Mouse (Mus musculus): ENCODE data around the gene Dusp27.
A peak's percentile ranks its signal among the peaks of the same experiment; 100 is the strongest.

Gene Dusp27

DNA sequence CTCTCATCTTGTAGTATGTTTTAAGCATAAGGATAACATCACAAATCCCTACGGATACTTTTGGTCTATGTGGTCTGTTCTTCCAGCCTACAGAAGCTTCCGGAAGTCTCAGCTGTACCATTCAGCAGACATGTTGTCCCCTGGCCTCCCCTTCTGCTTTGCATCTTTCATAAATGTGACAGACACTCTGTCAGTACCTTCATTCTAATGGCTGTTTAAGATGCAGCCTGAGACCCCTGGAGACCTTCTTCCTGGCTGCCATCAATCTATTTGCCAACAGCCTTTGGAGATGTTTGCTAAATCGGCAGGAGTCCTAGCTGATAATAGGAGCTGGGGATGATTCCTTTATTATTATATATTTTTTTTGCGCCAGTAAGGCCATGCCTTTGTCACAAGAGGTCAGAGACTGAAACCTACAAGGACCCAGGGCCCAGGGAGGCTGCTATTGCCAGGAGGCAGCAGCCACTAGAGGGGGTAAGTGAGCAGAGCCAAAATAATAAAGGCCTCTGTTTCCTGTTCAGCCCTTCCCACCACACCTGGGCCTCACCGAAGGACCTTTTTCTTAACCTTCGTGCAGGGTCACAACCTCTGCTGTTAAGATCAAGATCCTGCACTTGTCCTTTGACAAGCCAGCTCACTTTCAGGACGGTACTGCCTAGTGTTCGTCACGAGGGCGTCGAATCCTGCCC is 24.7 kb downstream of the Dusp27 start:
- DNase-seq (ENCODE audit: low spot score in 2 of 2) = peak; percentile 33 to 74

DNA sequence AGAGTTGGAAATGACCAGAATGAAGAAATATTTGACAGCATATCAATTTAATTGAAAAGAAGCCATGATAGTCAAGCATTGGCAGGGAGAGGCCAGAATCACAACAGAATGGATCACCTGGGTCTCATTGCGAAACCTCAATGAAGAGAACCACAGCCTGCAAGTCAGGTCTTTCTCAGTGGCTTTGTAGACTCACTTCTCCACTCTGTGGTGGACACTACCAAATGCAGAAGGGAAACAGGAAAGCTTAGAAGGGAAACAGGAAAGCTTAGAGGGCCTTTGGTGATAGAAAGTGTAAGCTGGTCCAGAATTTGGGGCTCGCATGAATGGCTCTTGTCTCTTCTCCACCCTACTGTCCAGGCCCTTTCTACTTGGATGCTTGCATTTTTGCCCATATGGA is 29.6 kb downstream of the Dusp27 start:
- DNase-seq (ENCODE audit: low spot score in 2 of 2) = no peak

DNA sequence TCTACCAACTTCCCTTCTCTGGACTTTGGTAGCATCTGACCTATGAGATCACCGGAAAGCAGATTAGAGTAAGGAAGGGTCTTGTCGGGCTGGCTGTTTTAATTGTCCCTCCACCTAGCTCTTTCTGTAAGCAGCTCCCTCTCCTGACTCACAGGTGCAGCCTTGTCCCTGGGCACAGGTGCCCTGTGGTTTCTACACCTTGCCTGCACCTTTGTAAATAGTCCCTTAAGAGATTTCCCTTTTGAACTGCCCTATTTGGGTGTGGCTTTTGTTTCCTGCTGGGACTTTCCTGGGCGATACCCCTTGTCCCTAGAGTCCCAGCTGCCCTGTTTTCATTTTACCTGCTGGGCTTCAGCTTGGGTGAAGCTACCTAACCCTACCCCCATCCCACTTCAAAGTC is 33.3 kb downstream of the Dusp27 start:
- DNase-seq (ENCODE audit: low spot score in 2 of 2) = no peak

DNA sequence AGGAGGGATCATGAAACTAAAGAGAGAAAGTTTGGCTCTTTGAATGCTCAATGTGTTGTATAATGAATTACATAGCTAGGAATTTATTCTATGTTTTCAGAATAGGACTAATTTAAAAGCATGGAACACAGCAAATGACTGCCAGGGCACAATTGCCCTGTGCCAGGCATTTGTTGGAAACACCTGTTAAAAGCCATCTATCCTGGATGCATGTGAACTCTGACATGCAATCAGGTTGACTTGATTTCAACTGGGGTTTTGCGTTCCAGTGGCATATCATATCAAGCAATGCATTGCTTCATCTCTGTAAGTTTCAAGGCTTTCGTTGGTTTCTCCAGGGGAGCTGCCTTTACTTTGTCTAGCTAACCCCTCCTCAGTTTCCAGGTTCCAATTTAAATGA is 37.4 kb downstream of the Dusp27 start:
- no peak for DNase-seq (ENCODE audit: low spot score in 2 of 2)

DNA sequence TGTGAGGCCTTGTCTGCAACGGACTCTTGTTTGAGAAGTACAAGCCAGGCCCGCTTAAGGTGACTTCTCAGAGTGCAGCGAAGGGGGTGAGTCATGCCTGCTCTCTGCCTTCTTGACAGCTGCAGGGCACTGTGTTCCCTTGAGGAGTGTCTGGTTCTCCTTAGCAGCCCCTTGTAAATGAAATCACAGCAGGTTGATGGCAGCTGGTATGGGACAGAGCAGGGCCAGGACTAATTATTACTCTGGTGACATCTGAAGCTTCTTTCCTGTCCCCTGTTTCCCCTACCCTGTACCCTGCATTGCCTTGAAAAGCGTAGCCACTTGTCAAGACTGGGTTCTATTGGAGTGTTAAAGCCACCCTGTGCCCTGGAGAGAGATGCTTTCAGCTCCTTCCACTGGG is 38.0 kb downstream of the Dusp27 start:
- no peak for DNase-seq (ENCODE audit: low spot score in 2 of 2)

DNA sequence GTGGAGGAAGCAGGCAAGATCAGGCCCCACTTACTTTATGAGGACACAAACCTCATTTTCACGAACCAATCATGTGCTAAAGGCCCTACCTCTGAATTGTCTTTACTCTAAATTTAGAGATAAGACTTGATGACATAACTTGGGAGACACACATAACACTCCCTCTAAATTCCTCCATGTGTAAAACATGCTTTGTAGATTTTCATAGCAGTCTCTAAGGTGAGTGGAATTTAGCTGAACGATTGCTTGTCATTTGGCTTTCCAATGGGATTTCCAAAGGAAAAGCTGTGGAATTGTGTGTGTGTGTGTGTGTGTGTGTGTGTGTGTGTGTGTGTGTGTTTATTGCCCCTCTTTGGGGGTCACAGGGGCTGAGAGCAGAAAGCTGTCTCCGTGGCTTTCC is 38.4 kb downstream of the Dusp27 start:
- no peak for DNase-seq (ENCODE audit: low spot score in 2 of 2)

DNA sequence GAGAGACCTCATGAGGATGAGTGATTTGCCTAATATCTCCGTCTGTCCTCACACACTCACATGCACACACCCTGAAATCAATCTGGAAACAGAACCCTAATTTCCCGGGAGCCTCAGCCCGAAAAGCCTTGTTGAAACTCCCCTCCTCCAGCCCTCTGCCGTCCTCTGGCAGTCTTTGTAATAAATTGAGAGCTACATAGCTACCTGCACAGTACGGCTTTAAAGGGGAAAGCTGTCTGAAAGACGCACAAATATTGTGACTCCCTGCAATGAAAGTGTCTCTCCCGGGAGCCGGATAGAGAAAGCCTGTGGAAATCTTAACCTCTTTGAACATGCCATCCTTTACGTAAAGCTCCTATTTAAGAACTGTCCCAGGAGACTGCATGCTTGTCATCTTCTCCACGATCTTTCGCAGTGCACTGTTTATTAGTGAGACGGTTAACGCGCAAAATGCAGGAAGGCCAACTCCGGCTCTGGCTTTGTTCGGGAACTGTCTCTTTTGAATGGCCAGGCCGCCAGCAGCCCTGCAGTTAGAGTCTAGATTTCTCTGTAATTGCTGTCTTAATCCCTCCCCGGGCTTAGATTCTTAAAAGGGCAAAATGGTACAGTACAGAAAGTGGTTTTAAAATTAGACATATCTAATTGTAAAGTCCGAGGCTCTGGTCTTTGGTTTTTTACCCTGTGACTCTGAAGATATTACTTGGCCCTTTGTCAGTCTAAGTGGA is 39.1 kb downstream of the Dusp27 start:
- no peak for DNase-seq (ENCODE audit: low spot score in 2 of 2)

DNA sequence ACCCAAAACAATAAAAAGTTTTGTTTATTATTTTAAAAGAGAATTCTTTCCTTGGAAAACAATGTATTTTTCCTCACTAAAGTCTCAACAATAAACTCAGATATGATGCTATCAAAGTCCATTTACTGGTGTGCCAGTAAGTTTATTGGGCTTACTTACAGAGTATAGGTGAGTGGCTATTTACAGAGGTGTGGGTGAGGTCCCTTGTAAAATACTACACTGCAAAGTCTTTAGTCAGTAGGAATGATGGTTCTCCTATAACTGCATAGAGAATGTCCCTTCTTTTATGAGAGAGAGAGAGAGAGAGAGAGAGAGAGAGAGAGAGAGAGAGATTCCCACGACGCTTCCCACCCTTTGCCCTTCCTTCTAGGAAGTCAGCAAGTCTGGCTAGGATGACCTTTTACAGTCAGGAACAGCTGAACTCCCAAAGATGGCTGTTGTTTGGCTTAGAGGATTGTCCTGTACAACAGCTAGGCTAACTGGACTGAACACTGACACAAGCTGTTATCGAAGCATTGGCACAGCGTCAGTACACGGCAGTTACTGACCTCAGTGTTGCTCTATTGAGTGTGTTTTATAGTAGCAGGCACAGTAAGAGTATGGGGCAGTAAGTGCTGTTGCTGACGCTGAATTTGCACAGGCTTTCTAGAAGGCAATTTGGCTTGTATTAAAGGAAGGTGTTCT is 50.5 kb downstream of the Dusp27 start:
- DNase-seq (ENCODE audit: low spot score in 2 of 2) = no peak

DNA sequence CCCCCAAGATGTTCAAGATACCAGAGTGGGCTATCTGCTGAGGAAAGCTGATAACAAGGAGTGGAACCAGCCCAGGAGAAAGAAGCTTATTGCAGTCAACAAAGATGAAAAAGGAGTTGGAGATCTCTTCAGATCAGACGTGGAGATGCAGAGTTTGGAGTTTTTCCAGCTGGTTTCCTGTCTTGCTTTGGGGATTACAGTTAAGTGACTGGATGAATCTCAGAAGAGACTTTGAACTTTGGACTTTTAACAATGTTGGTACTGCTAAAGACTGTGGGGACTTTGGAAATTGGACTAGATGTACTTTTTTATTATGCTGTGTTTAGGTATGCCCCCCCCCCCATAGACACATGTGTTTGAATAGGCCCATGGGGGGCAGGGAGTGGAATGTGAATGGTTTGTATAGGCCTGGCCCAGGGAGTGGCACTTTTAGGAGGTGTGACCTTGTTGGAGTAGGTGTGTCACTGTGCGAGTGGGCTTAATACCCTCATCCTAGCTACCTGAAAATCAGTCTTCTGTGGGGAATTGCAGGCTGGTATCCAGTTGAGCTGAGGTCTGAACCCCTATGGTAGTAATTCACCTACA is 59.8 kb downstream of the Dusp27 start:
- DNase-seq (ENCODE audit: low spot score in 2 of 2) = no peak

DNA sequence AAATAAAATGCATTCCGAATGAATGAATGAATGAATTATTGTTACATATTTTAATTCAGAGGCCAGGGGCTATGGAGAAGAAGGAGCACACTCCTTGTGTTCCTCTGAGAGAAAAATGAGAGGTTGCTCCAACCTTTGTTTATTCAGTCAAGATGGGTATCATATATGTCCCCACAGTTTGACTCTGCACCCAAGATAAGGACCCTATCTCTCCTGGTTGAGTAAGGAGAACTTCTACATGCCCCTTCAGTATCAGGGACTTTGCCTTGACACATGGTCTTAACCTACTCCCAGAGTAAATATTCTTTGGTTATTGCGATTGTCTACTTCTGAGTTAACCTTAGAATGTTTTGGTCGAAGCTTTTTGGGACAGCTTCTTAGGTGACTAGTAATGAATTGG is 63.9 kb downstream of the Dusp27 start:
- DNase-seq (ENCODE audit: low spot score in 2 of 2) = no peak

DNA sequence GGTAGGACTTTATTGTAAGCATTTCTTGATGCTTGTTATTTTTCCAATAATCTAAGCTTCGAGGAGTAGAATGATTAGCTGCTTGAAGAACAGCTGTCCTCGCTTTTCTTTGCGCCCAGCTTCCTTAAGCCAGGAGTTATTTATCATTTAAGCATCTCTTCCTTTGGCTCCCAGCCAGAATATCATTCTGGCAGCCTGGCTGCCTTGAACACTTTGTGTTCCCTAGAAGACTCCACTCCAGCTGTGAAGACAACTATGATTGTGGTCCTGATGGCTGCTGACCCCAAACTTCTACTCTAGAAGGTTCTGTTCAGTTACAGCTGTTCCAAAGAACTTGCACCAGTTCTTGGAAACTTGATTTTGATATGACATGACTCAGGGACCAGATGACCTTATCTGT is 66.2 kb downstream of the Dusp27 start:
- no peak for DNase-seq (ENCODE audit: low spot score in 2 of 2)

DNA sequence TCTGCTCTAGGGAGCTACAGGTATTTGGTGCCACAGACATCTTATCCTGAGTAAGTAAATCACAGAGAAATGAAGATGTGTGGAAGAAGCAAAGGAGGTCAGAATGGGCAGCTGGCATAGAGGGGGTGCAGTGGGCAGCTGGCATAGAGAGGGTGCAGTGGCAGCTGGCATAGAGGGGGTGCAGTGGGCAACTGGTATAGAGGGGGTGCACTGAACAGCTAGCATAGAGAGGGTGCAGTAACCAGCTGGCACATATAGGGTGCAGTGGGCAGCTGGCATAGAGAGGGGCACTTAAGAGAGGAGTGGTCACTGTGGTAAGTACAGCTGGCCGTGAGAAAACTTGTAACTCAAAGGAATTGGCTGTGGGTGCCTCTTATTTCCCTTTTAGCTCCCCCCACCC is 67.3 kb downstream of the Dusp27 start:
- DNase-seq (ENCODE audit: low spot score in 2 of 2) = no peak

DNA sequence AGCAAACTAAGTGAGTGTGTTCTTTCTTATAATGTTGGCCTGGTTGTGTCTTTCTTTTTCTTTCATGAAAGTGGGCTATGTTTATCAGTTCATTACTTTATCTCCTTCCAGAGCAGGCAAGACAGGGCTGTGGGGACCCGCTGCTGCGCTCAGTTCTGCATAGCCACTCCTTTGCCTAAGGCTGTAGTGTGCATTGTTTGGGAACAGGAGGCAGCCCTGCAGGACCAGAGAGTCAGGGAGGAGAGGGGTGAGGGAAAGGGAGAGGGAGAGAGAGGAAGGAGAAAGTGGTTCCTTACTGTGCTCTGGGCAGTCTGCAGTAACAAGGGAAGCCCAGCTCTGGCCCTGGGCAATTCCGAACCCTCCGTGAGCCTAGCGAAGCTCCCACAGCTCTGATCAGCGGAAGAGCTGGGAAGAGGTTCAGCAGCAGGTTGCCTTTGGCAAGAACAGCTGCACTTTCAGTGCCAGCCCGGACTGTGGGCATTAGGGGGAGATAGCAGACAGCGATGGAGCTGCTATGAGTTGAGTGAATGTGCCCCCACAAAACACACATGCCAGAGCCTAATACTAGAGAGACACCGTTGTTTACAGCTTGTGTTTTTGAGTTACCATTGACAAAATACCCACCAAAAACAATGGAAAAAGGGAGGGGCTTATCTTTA is 71.5 kb downstream of the Dusp27 start:
- DNase-seq (ENCODE audit: low spot score in 2 of 2) = no peak

DNA sequence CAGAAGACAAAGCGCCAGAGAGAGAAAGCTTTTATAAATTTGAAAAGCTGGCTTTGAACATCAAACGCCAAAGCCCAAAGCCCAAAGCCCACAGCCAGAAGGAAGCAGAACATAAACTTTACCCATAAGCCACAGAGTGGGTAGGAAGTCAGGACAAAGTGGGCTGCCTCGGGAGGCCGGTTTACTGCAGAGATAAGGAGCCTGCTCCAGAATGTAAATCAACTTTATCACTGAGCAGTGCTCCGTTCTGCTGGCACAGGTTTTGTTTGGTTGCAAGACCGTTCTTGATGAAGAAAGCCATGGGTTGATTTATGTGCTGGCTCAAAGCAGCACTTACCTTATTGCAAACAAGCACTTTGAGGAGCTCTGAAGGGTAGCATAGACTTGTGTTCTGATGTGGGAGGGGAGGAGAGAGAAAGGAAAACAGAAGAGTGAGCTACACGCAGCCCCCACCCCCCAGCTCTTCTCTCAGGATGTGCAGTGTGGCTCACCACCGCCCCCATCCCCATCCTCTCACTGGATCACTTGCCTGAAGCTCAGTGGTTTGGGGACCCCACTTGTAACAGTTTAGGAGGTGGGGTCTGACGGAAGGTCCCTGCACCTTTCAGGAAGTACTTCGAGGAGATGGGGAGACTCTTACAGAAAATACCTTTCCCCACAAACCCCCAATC is 74.3 kb downstream of the Dusp27 start:
- peak; percentile 14 to 35 for DNase-seq (ENCODE audit: low spot score in 2 of 2)

DNA sequence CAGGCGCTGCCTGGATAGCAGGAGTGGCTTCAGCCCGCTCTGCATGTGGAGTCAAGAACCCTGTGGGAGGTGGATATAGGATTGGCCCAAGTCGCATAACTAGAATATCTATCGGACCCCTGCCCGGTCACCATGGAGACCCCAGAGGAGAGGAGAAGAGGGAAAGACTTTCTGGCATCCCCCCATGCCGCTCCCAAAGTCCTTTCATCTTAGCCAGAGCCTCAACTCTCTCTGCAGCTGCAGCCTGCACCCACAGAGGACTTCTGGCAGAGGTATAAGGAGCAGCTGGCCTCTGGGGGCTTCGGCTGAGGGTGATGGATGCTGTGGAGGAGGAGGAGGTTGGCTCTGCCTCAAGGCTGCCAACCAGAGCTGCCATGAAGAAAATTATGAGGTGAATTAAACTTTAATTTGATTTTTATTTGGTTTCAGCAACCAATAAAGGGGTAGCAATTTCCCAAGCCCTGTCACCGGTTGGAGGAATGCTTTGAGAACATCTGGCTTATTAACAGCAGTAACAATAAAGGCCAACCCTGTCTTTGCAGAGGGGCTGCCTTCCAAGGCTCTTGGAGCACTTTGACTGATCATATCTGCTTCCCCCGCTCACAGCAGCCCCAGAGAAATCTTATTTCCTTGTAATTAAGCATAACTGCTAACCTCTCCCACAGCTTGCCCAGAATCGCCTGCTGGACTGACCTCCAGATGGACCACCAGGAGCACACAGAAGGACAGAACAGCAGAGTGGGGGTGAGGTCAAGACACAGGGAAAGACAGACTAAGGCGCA is 78.5 kb downstream of the Dusp27 start:
- DNase-seq (ENCODE audit: low spot score in 2 of 2) = peak; percentile 16 to 21

DNA sequence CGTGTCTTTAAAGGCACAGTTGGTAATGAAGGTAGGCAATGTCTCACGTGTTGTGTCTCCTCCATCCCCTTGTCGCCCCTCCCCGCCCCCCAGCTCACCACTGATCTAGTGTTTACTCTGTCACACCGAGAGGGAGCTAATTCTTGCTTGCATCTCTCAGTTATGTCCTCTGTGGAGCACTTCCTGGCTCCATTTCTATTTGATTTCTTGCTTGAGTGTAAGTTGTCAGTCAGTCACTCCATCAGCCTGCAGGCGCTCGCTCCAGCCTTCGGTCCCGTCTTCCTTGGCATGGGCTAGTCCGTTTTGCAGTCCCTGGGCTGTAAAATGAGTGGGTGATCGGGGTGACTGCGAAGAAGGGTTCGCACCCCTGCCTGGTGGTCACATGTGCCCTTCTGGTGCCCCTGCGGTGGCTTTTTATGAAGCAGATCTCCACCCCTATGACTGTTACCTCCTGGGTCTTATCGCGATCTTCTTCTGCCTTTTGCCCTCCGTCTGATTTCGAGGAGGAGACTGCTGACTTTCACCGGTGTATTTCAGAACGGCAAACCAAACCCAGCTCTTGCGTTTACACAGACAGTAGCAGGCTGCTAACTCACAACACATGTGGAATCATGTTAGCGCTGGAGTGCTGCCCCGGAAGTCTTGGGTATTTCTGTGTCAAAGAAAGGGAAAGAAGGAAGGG is 79.4 kb downstream of the Dusp27 start:
- peak; percentile 7 to 20 for DNase-seq (ENCODE audit: low spot score in 2 of 2)
